Mouse (Mus musculus) retina, postnatal 1 day (tissue): ENCODE results near the gene Pln.

Experiments used
- DNase-seq: peaks from one replicate; pipeline ENCODE4 v3.0.0-alpha.2; 2012

Gene Pln

DNA sequence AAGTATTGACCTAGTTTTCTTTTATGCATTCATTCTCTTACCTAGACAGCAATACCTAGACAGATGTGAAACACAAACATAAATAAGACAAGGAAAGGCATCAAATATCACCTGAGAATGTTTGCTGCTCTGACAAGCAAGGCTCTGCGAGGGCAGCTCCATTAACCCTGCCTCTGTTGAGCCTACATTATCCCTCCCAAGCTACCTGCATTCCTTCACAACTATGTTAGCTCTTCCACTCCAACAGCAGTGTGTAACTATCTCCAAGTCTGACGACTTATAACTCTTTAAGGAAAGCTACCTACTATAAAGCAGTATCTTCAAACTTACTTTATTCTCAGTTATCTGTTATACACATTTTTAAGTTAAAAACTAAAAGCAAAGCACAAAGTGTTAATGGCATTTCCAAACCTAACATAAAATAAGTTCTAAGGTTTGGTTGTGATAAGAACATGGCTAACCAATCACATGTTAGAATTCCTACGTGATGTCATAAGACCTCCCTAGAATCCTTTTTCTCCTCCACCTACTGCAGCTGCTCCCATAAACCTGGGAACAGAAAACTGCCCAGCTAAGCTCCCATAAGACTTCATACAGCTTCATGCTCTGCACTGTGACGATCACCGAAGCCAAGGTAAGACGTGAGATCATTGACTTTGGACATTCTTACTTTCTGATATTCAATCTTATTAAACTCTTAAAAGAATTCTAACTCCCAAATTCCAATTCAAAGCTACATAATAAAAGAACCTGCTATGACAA is at the start of gene Pln:
Gene Pln (plus strand): TSS at position 506 of the 762 bp plus-strand sequence.
- no peak for DNase-seq

DNA sequence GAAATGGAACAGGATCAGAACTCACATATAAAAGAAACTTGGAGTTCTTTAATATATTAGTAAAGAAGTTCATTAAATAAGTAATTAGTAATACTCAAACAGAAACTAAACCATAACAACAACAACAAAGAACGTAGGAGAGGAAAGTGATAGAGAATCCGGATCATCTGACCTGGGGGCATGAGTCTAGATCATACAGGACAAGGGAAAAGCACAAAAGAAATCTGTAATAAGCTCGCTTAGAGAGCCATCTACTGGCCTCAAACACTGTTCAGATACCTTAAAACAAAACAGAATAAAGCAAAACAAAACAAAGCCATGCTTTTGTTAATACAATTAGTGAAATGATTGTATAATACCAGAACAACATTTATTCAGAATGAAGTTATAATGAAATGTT is 31.6 kb upstream of the Pln start:
- peak; percentile 74 for DNase-seq

DNA sequence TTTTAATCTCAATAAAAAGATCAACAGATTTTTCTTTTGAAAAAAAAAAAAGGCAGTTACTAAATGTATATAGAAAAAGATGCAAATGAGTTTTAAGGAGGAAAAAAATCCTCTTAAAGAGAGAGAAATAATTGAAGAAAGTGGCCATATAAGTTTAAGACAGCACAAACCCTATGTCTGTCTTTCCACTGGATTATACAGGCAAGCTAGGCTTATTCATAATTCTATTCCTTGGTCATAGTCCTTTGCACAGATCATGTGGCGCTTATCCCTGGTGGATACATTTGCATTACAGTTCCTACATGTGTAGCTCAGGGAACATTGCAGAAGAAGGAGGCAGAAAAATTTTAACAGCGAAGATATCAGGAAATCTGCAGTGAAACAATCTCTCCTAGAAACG is 30.8 kb upstream of the Pln start:
- DNase-seq: no peak

DNA sequence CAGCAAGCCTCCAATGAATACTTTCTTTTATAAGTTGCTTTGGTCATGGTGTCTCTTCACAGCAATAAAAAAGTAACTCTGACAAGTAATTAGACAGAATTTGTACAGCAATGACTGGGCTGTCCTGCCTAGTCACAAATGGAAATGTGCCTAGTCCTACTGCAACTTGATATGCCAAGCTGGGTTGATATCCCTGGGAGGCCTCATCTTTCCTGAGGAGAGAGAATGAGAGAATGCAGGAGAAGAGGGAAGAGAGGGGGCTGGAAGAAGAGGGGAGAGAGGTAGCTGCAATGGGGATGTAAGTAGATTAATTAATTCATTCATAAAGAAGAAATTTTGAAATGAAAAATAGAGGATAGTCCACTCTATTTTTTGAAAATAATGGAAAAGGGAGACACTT is 14.1 kb upstream of the Pln start:
- no peak for DNase-seq

DNA sequence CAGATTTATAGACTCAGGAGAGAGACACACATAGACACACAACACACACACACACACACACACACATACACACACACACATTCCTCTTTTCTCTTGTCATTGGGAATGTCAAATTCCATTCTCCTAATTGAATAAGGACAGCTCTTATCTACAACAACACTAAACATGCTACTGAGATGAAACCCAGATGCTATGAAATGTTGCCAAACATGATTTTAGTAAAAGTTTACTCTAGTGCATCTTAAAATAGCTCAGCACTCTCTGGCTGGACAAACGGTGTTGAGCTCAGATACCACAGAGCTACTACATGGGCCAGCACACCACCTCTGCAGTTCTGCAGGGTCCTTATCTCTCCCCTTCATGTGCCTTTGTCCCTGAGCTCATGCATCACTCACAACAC is 12.8 kb upstream of the Pln start:
- no peak for DNase-seq

DNA sequence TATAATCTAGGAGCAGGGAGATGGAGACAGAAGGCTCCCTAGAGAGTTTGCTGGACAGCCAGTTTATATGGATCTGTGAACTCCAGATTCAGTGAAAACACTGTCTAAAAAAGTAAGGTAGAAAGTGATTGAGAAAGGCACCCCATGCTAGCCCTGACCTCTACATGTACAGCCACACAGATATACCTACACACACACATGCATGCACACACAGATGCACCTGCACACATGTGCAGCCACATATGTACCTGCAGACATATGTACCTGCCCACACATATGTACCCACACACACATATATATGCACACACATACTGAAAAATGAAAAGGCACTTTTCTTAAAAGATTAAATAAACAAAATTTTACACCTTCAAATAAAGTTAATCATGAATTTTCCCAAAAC is 11.1 kb upstream of the Pln start:
- no peak for DNase-seq

DNA sequence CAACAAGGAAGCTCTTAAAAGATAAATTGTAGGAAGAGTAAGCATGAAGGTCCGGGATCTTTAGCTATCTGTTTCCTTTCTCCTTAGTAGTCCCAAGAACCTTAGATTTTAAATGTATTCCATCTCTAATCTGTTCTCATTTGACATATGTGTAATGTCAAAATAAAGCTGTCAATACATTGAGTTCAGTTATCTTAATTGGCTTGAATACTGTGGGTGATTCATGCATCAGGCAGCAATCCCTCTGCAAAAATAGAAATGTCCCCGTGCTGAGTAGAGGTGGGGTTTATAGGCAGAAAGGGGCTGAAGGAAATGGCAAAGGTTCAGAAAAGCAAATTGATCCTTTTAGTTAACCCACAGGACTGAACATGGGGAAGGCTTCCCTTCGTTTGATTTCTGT is 8.2 kb upstream of the Pln start:
- DNase-seq: no peak

DNA sequence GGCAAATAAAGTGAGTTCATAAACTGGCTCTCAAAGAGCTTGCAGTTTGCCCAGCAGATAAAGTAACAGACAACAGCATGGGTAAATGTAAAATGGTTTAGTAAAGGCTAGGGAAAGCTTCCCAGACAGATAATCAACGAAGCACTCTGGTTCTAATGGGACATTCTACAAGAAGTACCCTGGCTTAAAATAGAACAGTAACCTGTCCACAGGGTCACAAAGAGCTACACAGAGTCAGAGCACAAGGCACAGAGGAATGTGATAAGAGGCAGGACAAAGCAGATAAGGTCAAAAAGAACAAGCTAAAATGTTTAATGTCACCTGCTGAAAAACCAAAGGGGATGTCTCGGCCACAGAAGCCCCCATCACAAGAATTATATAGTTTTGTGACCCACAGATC is 4.7 kb upstream of the Pln start:
- DNase-seq: no peak

DNA sequence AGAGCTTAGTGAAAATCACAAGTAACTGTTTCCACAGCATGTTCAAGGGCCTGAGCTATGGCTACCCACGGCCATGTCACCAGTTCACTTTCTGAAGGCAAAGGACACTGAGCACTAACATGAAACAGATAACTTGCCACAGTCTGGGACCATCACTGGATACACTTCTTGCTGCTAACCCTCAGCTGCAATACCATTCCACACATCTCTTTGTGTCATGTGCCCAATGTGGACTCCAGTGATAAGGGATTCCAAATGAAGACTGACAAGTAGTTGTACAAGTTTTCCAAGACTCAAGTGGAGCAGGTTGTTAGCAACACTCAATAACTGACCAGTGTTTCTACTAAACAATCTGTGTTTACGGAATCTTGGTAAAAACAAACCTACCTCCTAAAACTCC is 2.2 kb upstream of the Pln start:
- DNase-seq: no peak

DNA sequence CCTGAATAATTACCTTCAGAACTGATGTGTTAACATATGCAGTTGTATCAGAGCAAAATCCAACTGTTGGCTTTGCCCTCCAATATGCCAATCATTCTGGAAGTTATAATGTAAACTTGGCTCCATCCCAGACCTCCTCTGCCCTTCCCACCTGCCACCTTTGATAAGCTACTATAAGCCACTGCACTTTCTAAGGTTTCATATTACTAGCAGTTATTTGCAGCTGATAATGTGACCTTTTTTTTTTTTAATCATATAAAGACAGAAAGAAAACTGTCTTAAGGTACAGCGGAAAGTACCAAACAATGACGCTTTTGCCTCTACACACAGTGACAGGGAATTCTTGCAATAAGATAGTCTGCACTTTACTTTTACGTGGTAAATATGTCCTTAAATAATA is 1.5 kb upstream of the Pln start:
- no peak for DNase-seq

DNA sequence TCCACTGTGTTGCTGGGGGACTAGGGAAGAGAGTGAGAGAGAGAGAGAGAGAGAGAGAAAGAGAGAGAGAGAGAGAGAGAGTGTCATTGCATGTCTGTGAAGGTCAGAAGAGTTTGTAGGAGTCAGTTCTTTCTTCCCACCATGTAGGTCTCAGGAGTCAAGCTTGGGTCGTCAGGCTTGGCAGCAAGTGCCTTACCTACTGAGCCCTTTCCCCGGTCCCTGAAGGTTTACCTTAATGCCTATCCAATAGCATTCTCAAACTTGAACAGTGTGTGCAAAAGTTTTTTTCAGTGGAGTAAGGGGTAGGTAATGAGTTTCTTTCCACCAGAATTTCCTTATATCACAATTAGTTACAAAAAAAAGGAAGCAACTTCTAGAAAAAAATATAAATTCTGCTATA is 1.6 kb downstream of the Pln start:
- DNase-seq: no peak

DNA sequence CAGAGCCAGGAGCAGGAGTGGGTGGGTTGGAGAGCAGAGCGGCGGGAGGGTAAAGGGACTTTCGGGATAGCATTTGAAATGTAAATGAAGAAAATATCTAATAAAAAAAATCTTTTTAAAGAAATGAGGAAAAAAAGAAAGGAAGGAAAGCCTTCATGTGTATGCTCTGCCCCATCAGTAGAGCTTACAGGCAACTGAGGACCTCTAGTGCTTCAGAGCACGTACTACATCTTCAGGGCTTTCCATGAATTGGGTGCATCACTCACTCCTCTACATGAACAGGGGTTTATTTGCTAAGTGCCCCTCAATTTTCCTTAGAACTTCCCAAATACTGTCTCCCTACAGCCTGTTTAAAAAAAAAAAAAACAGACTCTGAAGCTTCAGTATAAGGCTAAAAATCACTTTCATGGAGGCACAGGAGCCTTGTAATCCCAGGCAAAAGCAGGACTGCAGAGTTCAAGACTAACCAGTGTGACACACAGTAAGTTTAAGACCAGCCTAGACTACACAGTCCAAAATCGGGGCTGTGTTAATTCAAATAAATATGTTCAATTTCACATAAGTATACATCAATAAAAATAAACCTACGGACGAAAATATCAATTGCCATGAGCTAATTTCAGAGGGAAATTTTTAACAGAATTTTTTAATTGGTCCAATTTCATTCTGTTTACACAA is 4.0 kb downstream of the Pln start:
- DNase-seq: peak; percentile 39

DNA sequence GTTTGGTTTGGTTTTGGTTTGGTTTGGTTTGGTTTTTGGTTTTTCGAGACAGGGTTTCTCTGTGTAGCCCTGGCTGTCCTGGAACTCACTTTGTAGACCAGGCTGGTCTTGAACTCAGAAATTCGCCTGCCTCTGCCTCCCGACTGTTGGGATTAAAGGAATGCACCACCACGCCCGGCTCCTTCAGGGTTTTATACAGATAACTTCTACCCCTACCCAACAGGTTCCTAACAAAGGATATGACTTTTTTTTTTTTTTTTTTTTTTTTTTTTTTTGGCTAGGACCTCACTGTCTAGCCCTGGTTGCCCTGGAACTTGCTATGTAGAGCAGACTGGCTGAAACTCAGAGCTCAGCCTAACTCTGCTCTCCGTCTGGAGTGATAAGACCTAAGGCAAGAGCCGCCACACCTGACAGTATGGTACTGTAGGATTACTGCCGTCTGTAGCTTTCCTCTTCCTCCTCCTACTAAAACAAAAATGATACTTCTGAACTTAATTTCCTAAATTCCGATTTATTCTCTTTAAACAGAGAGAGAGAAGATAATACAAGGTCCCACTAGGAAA is 4.8 kb downstream of the Pln start:
- DNase-seq: no peak

DNA sequence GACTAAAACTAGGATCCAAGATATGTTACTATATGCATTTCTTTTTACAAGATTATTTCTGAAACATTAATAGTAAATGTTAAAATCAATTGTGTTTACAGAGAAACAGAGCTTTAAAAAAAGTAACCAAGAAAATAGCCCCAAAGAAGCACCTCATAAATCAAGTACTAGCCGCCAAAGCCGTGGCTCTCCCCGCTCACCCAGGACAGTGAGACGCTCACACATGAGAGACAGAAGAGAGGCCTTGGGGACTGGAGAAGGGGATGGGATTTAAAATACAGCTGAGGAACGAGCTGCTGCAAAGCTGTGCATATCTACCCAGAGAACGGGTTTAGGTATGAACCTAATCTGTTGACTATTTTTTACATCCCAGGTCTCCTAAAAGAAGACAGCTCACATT is 5.9 kb downstream of the Pln start:
- no peak for DNase-seq

DNA sequence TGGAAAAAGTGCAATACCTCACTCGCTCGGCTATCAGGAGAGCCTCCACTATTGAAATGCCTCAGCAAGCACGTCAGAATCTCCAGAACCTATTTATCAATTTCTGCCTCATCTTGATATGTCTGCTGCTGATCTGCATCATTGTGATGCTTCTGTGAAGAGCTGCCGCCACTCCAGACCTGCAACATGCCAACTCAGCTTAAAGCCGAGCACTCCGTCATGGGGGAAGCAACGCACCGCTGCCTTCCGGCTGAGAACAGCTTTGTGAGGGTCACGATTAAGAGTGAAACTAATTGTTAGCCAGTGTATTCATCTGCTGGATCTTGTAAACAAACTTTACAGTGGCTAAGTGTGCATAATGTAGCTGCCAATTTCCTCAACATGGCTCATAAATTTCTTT is 6.4 kb downstream of the Pln start:
- peak; percentile 11 for DNase-seq

DNA sequence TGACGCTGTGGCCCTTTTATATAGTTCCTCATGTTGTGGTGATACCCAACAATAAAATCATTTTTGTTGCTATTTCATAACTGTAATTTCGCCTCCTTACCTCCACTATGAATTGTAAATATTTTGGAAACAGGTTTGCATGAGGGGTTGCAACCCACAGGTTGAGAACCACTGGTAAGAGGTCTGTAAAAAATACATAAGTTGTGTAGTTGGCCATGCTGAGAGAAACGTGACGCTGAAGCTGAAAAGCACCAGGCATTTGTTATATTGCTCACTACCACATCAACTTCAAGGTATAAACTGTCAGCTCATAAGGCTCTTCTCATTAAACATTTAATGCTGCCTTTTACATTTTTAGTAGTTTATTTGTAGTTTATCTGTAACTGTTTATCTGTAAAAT is 8.0 kb downstream of the Pln start:
- DNase-seq: no peak

DNA sequence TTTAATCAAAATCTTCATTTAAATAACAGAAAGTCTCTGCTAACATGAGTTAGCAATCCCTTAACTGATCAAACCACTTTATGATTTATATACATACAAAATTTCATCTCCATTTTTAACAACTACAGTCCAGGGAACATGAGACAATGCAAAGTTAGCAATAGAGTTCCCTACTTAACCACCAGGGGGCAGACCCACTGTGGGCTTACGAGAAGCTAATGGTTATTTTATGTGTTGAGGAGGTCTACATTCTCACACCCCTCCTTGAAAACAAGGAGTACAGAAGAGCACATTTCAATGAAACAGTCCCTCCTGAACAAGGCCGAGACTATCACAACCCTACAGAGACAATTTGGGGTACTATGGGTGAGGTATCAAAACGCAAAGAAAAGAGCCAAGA is 9.0 kb downstream of the Pln start:
- DNase-seq: peak; percentile 70

DNA sequence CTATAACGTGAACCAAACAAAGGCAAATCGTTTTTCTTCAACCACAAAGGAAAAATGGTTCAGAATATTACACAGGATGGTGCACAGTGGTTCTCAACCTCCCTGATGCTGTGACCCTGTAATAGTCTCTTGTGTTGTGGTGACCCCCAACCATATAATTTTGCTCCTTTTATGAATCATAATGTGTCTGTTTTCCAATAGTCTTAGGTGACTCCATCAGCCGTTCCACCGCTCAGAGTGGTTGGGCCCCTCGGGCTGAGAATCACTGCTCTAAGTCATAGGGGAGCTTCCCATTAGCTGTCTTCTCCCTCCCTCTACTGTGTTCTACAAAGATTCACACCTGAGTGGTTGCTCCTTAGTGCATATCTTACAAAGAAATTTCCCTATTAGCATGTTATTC is 9.4 kb downstream of the Pln start:
- DNase-seq: no peak

DNA sequence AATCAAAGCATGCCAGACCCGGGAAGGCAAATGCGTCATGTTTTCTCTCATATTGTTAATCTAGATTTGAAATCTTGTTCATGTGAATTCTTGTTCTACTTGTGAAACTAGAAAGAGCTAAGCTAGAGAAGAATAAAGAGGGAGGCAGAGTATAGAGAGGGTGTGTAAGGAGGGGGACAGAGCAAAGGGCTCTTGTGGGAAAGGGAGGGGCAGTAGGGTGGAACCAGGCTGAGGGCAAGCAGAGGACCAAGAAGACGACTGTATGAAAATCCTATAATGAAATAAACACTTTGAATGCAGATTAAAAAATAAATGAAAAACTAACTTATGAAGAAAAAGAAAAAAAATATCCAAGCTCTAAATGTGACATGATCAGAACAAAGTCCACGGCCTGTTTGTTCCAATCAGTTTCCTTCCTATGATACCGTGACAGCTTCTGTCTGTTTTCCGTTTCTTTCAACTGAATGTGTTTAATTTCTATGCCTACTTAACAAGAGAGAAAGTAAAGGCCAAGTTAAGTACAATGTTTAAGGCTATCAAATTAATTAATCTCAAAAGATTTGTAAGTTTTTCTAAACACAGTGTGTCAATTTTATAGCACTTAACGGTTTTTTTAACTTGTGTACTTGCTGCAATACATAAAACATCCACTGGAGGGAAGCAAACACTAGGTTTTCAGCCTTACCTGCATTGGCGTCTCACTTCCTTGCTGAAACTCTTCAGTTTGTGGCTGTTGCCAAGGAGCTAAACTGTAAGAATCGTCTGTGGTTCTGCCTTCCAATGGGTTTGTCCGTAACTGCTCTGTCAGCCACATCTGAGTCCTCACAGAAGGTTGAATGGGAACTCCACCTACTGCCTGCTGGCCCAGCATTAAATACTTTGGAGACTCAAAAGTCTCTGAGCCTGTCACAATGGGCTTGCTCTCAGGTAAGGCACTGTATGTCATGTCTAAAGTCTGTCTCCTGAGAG is 10.6 kb downstream of the Pln start:
- peak; percentile 80 for DNase-seq

DNA sequence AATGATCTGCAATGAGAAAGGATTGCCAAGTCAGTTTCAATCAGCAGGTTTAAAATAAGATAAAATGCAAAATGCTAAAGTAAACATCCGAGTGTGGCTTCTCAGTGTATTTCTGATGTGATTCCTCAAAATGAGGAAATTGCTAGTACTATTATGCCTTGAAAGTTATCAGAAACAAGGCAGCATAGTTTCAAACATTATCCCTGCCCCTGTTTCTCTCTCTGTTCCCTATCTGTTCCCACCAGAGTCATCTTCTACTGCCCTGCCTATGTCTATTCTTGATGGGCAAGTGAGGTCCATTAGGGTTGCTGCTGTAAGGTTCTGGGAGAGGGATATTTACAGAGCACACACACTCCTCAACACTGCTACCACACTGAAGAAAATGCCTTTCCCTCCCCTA is 11.8 kb downstream of the Pln start:
- DNase-seq: no peak

DNA sequence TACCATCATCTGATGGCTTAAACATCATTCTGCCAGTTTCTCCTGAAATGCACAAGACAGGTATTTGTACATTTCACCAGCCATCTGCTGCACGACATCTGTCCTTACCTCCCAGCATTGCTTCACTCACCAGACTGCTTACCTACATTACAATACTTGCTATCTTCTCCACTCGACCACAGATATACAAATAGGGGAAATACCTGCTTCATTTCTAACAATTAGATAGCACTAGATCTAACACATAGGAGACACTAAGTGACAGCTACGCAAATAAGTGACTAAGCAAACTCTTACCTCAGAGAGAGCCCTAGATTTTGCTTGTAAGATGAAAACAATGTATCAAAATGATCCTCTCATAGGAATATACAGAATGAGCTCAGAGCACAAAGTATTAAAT is 16.2 kb downstream of the Pln start:
- DNase-seq: no peak

DNA sequence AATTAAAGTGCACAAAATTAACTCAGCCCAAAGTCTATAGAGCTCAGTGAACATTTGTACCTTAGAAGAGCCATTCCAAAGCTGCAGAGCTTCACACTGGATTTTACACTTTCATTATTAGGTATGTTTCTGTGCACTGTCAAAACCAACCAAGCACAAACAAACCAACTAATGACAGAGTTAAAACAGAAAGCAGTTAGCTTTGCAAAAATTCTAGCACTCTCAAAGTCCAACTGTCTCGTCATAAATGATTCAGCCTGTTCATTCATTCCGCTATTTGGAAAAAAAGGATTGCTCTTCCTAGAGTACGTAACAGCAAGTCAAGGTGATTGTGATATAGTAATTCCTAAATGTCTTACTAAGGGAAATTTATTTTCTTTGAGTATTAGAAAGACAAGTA is 21.5 kb downstream of the Pln start:
- no peak for DNase-seq

DNA sequence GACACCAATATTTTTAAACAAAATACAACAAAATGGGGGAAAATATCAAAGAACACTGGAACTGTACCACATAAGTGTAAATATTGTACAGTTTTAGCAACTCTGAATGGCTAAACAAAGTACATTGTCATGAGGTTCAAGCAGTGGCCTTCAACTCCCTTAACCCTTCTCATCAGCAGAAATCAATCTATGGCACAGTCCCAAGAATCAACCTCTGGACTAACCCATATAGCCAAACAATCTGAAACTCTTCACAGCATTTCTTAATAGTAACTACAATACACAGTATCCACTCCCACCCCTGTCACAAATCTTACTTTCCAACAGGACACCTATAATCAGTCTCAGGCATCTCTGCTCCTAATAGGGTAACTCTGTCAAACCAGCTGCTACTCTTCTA is 26.8 kb downstream of the Pln start:
- no peak for DNase-seq
